ENCODE assay signal across 19 mouse cellular contexts in the genomic region with DNA sequence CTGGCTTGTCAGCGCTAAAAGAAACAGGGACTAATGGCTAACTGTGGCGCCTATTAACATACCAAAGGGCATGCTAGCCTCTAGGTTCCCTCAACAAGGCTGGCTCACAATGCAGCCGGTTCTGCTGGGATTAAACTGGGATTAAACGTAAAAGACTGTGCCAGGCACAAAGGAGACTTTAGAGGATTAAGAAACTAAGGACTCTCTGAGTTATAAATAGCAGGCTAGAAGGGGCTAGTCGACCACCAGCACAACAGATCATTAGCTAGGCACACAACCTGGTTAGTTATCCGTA. TPM values are rescaled to one million over a fixed set of nuclear protein-coding genes. Genes with fewer than 3 reads are reported as not detected.
DNase-seq lines count a peak whose midpoint lies in the region; ATAC-seq and TF ChIP-seq lines count a peak whose summit lies in the region.
"Had no signal": no experiment of that assay in that cellular context is flagged by ENCODE, and none has a peak within 500 bp of the region (broad histone marks: within the 10 kb centered on the region; RNA-seq: fewer than 3 reads in every experiment).

No protein-coding gene starts in this region.

- DNase-seq in limb, embryonic 10.5 days (ENCODE audit: low spot score) = no peak
- DNase-seq in embryo, embryonic 10.5 days (ENCODE audit: low spot score) = peak; percentile 26
- DNase-seq in kidney, adult 9 months = peak; percentile 90
- peak; percentile 16 to 41 for DNase-seq in kidney, postnatal 4 days
- DNase-seq in adrenal gland, adult 18-20 months (ENCODE audit: low spot score in 2 of 2) = no peak
- DNase-seq in hindbrain, postnatal 0 days (ENCODE audit: low spot score) = no peak
- DNase-seq: adrenal gland, adult 2 months; cerebellum, adult 11 months; heart, adult 11 months; left cerebral cortex, postnatal 4 days; thymus, postnatal 14 days had no signal

- peak overlapping the region; percentile 56; the same call in 1 of the 2 replicates for H3K27ac ChIP-seq in limb, embryonic 12.5 days
- no peak overlapping the region; the same call in 1 of the 2 replicates for H3K27ac ChIP-seq in limb, embryonic 10.5 days
- no peak overlapping the region for H3K27ac ChIP-seq in hindbrain, postnatal 0 days
- H3K27ac ChIP-seq: embryonic facial prominence, embryonic 12.5 days; hindbrain, embryonic 10.5 days; layer of hippocampus, adult 2 months; liver, embryonic 14.5 days had no signal

- H3K4me3 ChIP-seq in limb, embryonic 12.5 days (replicated peaks) = no peak overlapping the region
- no peak overlapping the region for H3K4me3 ChIP-seq in limb, embryonic 10.5 days
- H3K4me3 ChIP-seq in hindbrain, postnatal 0 days (ENCODE audit: low read length) = no peak overlapping the region
- H3K4me3 ChIP-seq: embryonic facial prominence, embryonic 12.5 days; hindbrain, embryonic 10.5 days; layer of hippocampus, adult 2 months had no signal

- no peaks in the 10 kb centered on the region for H3K9me3 ChIP-seq in limb, embryonic 12.5 days
- H3K9me3 ChIP-seq in limb, embryonic 10.5 days (replicated peaks) = no peaks in the 10 kb centered on the region
- no peaks in the 10 kb centered on the region for H3K9me3 ChIP-seq in hindbrain, postnatal 0 days (ENCODE audit: low read length)
- H3K9me3 ChIP-seq: embryonic facial prominence, embryonic 12.5 days; G1E; hindbrain, embryonic 10.5 days had no signal

- H3K36me3 ChIP-seq in limb, embryonic 12.5 days = no peaks in the 10 kb centered on the region
- no peaks in the 10 kb centered on the region for H3K36me3 ChIP-seq in limb, embryonic 10.5 days
- H3K36me3 ChIP-seq in hindbrain, postnatal 0 days (ENCODE audit: insufficient read depth, low read length) = no peaks in the 10 kb centered on the region
- H3K36me3 ChIP-seq: embryonic facial prominence, embryonic 12.5 days; hindbrain, embryonic 10.5 days had no signal

- H3K4me2 ChIP-seq in limb, embryonic 12.5 days = no peak overlapping the region
- no peak overlapping the region for H3K4me2 ChIP-seq in hindbrain, postnatal 0 days (ENCODE audit: low read depth, low read length)
- H3K4me2 ChIP-seq: embryonic facial prominence, embryonic 12.5 days had no signal

- no peak overlapping the region for H3K9ac ChIP-seq in limb, embryonic 12.5 days (replicated peaks)
- H3K9ac ChIP-seq in hindbrain, postnatal 0 days (replicated peaks; ENCODE audit: low read length) = no peak overlapping the region
- H3K9ac ChIP-seq: embryonic facial prominence, embryonic 12.5 days; liver, embryonic 14.5 days had no signal

- ATAC-seq in limb, embryonic 12.5 days (ENCODE audit: insufficient number of reproducible peaks, insufficient read depth, low FRiP score, low TSS enrichment, low read depth) = no peak
- no peak for ATAC-seq in hindbrain, postnatal 0 days
- ATAC-seq: inflammation-experienced regulatory T-cells, adult 6 months; lung, postnatal 0 days had no signal

- no peak for TF ChIP-seq CTCF in hindbrain, postnatal 0 days (IDR thresholded peaks at IDR 0.05; ENCODE audit: low read depth)

- 19% methylated on average over 6 of the region's 6 CpGs for WGBS in limb, embryonic 12.5 days
- 24% methylated on average over 6 of the region's 6 CpGs for WGBS in limb, embryonic 10.5 days
- 21% methylated on average over 6 of the region's 6 CpGs for WGBS in hindbrain, postnatal 0 days

- peaks cover 8% of the 10 kb centered on the region for H3K4me1 ChIP-seq in limb, embryonic 12.5 days (replicated peaks)
- H3K4me1 ChIP-seq in limb, embryonic 10.5 days = peaks cover 22% of the 10 kb centered on the region
- H3K4me1 ChIP-seq in hindbrain, postnatal 0 days (ENCODE audit: insufficient read depth, low read length) = no peaks in the 10 kb centered on the region

- H3K27me3 ChIP-seq in limb, embryonic 12.5 days = no peaks in the 10 kb centered on the region
- no peaks in the 10 kb centered on the region for H3K27me3 ChIP-seq in limb, embryonic 10.5 days (ENCODE audit: low read depth, poor library complexity, severe bottlenecking)
- no peaks in the 10 kb centered on the region for H3K27me3 ChIP-seq in hindbrain, postnatal 0 days (ENCODE audit: insufficient read depth, low read length)
- H3K27me3 ChIP-seq: embryonic facial prominence, embryonic 12.5 days had no signal

RNA-seq across cellular contexts. Expression of a gene that starts 4.9 kb away (rescaled TPM):
- 13.7 and 14.0 TPM in 2 replicates for polyA plus RNA-seq in limb, embryonic 12.5 days (2016; fragmentation: Nextera tagmentation; extraction: Ambion mirVana)
- 15.2 and 17.5 TPM in 2 replicates for polyA plus RNA-seq in limb, embryonic 10.5 days (2016; fragmentation: Nextera tagmentation; extraction: Ambion mirVana)
- total RNA-seq in adrenal gland, adult 18-20 months (2021) = 1 to 10 TPM; 3.4 to 3.9 TPM
- 2.4 and 2.5 TPM in 2 replicates for total RNA-seq in hindbrain, postnatal 0 days (2014; rRNA removed)
- polyA plus RNA-seq in hindbrain, postnatal 0 days (2015; fragmentation: Nextera tagmentation; extraction: Ambion mirVana) = 3.7 TPM in 2 replicates

Comparison
In these comparisons a context has a peak if more than half of its experiments do, and no peak if none do; other contexts are left out.
1. DNase-seq: peak in embryo, embryonic 10.5 days (single experiment), kidney, adult 9 months (single experiment) and kidney, postnatal 4 days (2 of 2); none in limb, embryonic 10.5 days (single experiment), adrenal gland, adult 18-20 months (0 of 2) and hindbrain, postnatal 0 days (single experiment).